Mouse (Mus musculus) stomach, postnatal 0 days (tissue): Measurements from ENCODE around the gene Asphd2.

Experiments
- CTCF ChIP-seq: IDR thresholded peaks from 2 replicates; pipeline ENCODE4 v1.5.1; 2016; ENCODE audit warnings: antibody characterized with exemption, low read depth, mild to moderate bottlenecking, moderate library complexity
- EP300 ChIP-seq: optimal IDR thresholded peaks from 2 replicates; pipeline ENCODE3; 2016; ENCODE audit warnings: antibody characterized with exemption

- TF ChIP-seq CTCF (no peak), EP300 (no peak)
Observed at GRCm38 (mm10) chr5:112382641-112383330, 11.9 kb downstream of the Asphd2 start.
